Mouse (Mus musculus) neural tube, embryonic 12.5 days (tissue): ENCODE data around the gene Rhot1. TPM values are rescaled to one million over a fixed set of nuclear protein-coding genes. Genes with fewer than 3 reads are reported as not detected.

Experiments
- ATAC-seq: fragments of 200-750 bp; cut with Nextera tagmentation; 2 replicates; pipeline ENCODE4 v1.8.0; 2017; ENCODE audit warnings: low read depth, mild to moderate bottlenecking, moderate TSS enrichment, moderate library complexity; ENCODE audit not compliant: low FRiP score
- H3K27ac ChIP-seq: fragments of 300-500 bp; sonication (generic); 2 replicates; pipeline ENCODE4 v1.5.1; 2016
- H3K27me3 ChIP-seq: fragments of 300-500 bp; sonication (generic); replicated peaks from 2 replicates; pipeline ENCODE4 v1.6.1; 2016; ENCODE audit warnings: mild to moderate bottlenecking
- H3K36me3 ChIP-seq: fragments of 300-500 bp; sonication (generic); 2 replicates; pipeline ENCODE4 v1.6.1; 2016; ENCODE audit warnings: mild to moderate bottlenecking
- H3K4me1 ChIP-seq: fragments of 300-500 bp; sonication (generic); 2 replicates; pipeline ENCODE4 v1.6.1; 2016
- H3K4me2 ChIP-seq: fragments of 300-500 bp; sonication (generic); replicated peaks from 2 replicates; pipeline ENCODE4 v1.6.1; 2016; ENCODE audit warnings: mild to moderate bottlenecking
- H3K4me3 ChIP-seq: fragments of 300-500 bp; sonication (generic); 2 replicates; pipeline ENCODE4 v1.5.1; 2016
- H3K9ac ChIP-seq: fragments of 300-500 bp; sonication (generic); 2 replicates; pipeline ENCODE4 v1.6.1; 2016; ENCODE audit warnings: mild to moderate bottlenecking
- H3K9me3 ChIP-seq: fragments of 300-500 bp; sonication (generic); 2 replicates; pipeline ENCODE4 v1.6.1; 2016; ENCODE audit warnings: mild to moderate bottlenecking
- WGBS: fragments of 180-500 bp; shearing (Covaris S2); methylation state at CpG from one replicate; pipeline ENCODE4 v1.1.7; 2016; 5-methylcytosine and 5-hydroxymethylcytosine counted together
- polyA plus RNA-seq: library from polyadenylated mRNA; unstranded; fragments of >200 nt; fragmentation: Nextera tagmentation; extraction: Ambion mirVana; gene quantifications from 2 replicates; pipeline ENCODE4 v1.2.1, GENCODE M21; 2016

The Rhot1 gene
- polyA plus RNA-seq, 1 experiment from 2014 or later, result 70.9 TPM

DNA sequence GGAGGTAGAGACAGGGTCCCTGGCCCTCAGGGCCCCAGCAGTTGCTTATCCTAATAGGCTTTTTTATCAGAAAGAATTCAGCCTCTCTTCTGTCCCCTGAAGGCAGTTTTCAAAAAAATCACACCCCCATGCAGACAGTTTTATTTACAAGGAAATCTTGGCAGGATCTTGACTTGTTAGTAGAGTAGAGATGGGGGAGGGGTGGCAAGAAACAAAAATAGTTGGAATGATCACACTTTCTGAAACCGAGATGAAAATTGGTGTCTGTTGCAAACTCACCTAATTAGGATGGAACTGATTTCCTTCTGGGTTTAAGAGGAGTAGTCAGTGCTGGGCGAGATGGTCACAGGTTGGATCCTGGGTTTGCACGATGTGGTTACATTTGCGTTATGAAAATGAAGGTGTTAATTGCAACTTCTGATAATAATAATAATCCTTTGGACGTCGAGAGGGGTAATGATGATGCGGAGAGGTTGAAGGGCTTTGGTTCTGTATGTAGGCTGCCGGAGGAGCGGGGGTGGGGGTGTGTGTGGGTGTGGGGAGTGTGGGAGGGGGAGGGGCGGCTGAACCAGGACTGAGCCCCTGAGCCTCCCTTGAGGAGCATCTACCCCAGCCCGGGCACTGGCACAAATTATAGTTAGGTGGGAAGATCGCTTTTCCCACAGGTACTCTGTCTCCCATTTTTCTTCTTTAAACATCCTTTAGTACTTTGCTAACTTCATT, 90.9 kb downstream of the Rhot1 start:
- ATAC-seq, result no peak
- Histone ChIP-seq H3K27me3 (peaks cover 7% of the 10 kb centered on the region), H3K4me1 (peaks cover 30% of the 10 kb centered on the region), H3K27ac (no peak overlapping the region), H3K9ac (peak overlapping the region; percentile 88), H3K36me3 (peaks cover 8% of the 10 kb centered on the region), H3K4me3 (peak overlapping the region; percentile 86), H3K9me3 (0 out of 2 replicates have a peak, but pooled peaks cover 3% of the 10 kb centered on the region), H3K4me2 (peak overlapping the region; percentile 95)
- 8% methylated on average over 12 of the region's 12 CpGs for WGBS

DNA sequence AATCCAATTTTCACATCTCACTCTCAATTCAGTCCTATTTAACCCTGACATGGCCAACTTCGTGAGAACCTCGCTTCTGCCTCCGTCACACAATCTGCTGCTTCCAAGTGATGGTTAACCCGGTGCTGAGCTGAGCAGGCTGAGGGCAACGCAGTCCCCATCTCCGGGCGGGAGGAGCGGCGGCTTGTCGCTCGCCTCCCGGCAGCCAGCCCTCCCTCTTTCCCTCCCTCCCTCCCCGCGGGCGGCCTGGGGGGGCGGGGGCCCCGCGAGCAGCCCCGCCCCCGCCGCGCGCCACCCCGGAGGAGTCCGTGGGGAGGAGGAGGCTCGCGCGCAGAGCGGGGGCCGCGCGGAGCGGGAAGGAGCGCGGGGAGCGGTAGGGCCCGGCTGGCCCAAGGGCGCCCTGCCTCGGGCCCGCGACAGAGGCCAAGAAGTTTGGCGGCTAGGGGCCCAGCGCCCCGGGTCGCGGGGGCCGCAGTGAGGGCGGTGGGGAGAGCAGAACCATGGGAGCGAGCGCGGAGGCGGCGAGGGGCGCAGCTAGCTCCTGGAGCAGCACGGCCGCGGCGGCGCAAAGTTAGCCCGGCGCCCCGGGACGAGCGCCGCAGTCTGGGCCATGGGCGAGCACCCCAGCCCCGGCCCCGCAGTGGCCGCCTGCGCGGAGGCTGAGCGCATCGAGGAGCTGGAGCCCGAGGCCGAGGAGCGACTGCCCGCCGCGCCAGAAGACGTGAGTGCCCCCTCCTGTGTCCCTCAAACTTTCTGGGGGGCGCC, 91.9 kb downstream of the Rhot1 start, which contains the start of gene Rhbdl3:
Gene Rhbdl3, plus strand, starts transcription at position 362 of the 765 bp plus-strand sequence.
- peak within 1 kb of the TSS; percentile 86 for H3K4me3 ChIP-seq
- peaks cover 33% of the 10 kb centered on the region for H3K4me1 ChIP-seq
- H3K9ac ChIP-seq, result peak within 1 kb of the TSS; percentile 88
- WGBS, result under 1% methylated on average over 81 of the region's 81 CpGs
- H3K36me3 ChIP-seq, result peaks cover 18% of the 10 kb centered on the region
- 0 out of 2 replicates have a peak, but pooled peaks cover 3% of the 10 kb centered on the region for H3K9me3 ChIP-seq
- ATAC-seq, result peak; percentile 51
- H3K4me2 ChIP-seq, result peak within 1 kb of the TSS; percentile 95
- H3K27ac ChIP-seq, result peak within 1 kb of the TSS; percentile 76
- H3K27me3 ChIP-seq, result peaks cover 4% of the 10 kb centered on the region

DNA sequence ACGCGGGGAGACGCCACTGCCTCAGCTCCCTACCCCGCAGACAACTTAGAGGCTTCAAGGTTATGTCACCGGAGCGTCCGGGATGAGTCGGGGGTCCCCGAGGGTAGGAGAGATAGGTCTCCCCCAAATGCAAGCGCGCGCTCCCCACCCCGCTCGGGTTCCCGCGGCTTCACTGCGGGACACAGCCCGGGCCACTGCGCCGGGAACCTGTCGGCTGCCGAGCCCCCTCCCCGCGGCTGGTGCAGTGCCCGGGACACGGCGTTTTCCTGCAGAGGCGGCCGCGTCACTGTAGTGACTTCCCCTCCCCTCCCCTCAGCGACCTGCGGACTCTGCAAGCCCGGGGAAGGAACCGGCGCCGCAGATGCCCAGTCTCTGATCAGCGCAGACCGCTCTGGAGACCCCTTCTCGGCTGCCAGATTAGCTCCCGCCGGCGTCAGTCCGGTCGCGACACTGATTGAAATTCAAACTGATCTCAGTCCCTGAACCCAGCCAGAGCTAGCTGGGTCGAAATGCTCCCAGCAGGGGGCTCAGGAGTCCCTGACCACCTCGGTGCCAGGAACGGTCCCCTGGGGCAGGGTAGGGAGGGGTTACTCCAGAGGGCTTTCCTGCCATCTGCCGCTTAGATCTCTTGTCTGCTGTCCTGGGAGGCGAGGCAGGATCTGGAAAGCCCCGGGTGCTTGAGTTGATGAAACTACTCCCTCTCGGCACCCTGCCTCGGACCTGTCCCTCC, 92.7 kb downstream of the Rhot1 start:
- Histone ChIP-seq H3K27ac (peak overlapping the region; percentile 76), H3K4me3 (peak overlapping the region; percentile 86), H3K4me2 (peak overlapping the region; percentile 95), H3K9ac (peak overlapping the region; percentile 88), H3K4me1 (peaks cover 33% of the 10 kb centered on the region), H3K36me3 (peaks cover 20% of the 10 kb centered on the region), H3K9me3 (0 out of 2 replicates have a peak, but pooled peaks cover 3% of the 10 kb centered on the region), H3K27me3 (no peaks in the 10 kb centered on the region)
- under 1% methylated on average over 53 of the region's 53 CpGs for WGBS
- peak; percentile 49 for ATAC-seq

DNA sequence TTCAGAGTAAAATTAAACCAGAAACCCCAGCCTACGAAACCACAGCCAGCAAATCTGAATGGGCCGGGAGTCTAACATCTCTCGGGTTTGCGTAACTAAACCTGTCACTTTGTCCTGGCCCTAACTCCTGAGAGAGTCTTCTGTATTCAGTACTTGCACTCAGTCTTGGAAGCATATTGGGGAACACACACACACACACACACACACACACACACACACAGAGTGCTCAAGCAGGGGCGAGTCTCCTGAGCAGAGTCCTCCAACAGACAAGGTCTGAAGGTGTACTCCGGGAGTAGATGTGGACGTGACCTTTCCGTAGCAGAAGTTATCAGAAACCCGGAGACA, 93.2 kb downstream of the Rhot1 start:
- Histone ChIP-seq H3K4me1 (peaks cover 39% of the 10 kb centered on the region), H3K9ac (peak overlapping the region; percentile 88), H3K4me3 (peak overlapping the region; percentile 86), H3K27ac (peak overlapping the region; percentile 76), H3K27me3 (no peaks in the 10 kb centered on the region), H3K9me3 (0 out of 2 replicates have a peak, but pooled peaks cover 3% of the 10 kb centered on the region), H3K4me2 (peak overlapping the region; percentile 95), H3K36me3 (peaks cover 20% of the 10 kb centered on the region)
- under 1% methylated on average over 9 of the region's 9 CpGs for WGBS
- 0 out of 2 replicates have a peak, but pooled peaks have one; percentile 2 for ATAC-seq

DNA sequence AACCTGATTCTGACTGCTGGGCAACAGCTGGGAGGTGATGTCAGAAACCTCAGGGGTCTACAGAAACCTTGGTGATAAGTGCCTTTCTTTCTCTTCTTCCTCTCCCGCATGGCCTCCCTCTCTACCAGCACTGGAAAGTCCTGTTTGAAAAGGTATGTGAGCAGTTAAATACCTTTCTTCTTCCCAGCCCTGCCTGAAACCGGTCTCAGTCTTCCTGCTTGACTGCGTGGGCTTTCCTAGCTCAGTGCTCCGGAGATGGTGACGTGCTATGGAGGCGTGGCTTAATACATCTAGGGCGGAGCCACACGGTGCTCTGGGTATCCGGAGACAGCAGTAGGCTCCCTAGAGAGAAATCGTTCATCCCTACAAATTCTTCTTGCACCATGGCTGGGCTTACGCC, 93.7 kb downstream of the Rhot1 start:
- Histone ChIP-seq H3K27me3 (no peaks in the 10 kb centered on the region), H3K4me2 (peak overlapping the region; percentile 95), H3K27ac (0 out of 2 replicates have a peak overlapping the region, but pooled peaks have one; percentile 76), H3K9me3 (0 out of 2 replicates have a peak, but pooled peaks cover 3% of the 10 kb centered on the region), H3K4me3 (peak overlapping the region; percentile 86), H3K36me3 (peaks cover 20% of the 10 kb centered on the region), H3K9ac (peak overlapping the region; percentile 88), H3K4me1 (peaks cover 40% of the 10 kb centered on the region)
- peak; percentile 62 for ATAC-seq
- WGBS, result 2% methylated on average over 11 of the region's 11 CpGs

DNA sequence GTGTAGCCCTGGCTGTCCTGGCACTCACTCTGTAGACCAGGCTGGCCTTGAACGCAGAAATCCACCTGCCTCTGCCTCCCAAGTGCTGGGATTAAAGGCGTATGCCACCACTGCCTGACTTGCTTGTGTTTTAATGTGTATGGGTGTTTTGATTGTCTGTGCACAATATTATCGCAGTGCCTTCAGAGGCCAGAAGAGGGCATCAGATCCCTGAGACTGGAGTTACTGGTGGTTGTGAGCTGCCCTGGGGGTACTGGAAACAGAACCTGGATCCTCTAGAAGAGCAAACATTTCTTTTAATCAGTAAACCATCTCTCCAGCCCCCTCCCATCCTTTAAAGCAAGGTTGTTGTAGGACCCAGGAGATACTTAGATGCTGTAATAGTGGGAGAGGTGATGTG, 94.9 kb downstream of the Rhot1 start:
- Histone ChIP-seq H3K4me2 (no peak overlapping the region), H3K9me3 (0 out of 2 replicates have a peak, but pooled peaks cover 3% of the 10 kb centered on the region), H3K36me3 (peaks cover 20% of the 10 kb centered on the region), H3K9ac (no peak overlapping the region), H3K4me3 (no peak overlapping the region), H3K27me3 (no peaks in the 10 kb centered on the region), H3K27ac (no peak overlapping the region), H3K4me1 (peaks cover 40% of the 10 kb centered on the region)
- ATAC-seq, result no peak
- WGBS, result 91% methylated on average over 3 of the region's 3 CpGs

DNA sequence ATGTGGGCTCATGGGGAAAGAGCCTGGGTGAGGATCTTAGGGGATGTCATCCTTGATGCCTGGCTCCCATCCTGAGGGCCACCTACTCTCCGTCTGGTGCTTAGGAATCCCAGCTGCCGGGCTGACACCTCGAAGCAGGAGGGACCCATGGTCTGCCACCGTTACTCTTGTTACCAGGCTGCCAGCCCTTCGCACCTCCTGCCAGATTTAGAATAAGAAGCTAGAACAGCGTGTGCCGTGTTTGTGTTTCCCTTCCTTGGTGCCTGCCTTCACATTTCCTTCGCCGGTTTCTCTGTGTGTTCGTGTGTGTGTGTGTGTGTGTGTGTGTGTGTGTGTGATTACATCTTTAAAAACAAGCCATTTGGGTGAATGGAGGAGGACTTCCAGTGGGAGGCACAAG, 96.0 kb downstream of the Rhot1 start:
- Histone ChIP-seq H3K36me3 (peaks cover 20% of the 10 kb centered on the region), H3K27me3 (no peaks in the 10 kb centered on the region), H3K4me3 (no peak overlapping the region), H3K4me2 (no peak overlapping the region), H3K9ac (no peak overlapping the region), H3K9me3 (0 out of 2 replicates have a peak, but pooled peaks cover 3% of the 10 kb centered on the region), H3K27ac (no peak overlapping the region), H3K4me1 (peaks cover 36% of the 10 kb centered on the region)
- WGBS, result 89% methylated on average over 10 of the region's 10 CpGs
- no peak for ATAC-seq

DNA sequence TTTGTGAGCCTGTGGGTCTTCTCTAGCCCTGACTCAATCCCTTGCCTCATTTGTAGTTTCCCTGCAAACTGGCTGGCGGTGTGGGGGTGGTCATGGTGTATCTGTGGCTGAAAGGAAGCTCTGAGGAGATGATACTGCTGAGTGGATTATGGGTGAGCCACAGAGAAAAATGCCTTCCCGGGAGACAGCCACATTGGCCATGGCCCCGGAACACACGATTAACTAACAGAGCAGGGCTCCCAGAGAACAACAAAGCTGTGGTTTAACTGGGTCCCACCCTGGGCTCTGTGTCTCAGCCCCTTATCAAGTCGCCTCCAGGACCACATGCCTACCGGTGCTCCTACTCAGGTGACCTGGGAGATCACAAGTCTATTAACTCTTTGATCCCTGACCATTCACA, 99.7 kb downstream of the Rhot1 start:
- no peak overlapping the region for H3K4me3 ChIP-seq
- peaks cover 20% of the 10 kb centered on the region for H3K36me3 ChIP-seq
- H3K4me2 ChIP-seq, result no peak overlapping the region
- ATAC-seq, result no peak
- peaks cover 53% of the 10 kb centered on the region for H3K4me1 ChIP-seq
- H3K27ac ChIP-seq, result no peak overlapping the region
- H3K9me3 ChIP-seq, result 0 out of 2 replicates have a peak, but pooled peaks cover 3% of the 10 kb centered on the region
- H3K9ac ChIP-seq, result no peak overlapping the region
- WGBS, result 62% methylated on average over 6 of the region's 6 CpGs
- H3K27me3 ChIP-seq, result no peaks in the 10 kb centered on the region

DNA sequence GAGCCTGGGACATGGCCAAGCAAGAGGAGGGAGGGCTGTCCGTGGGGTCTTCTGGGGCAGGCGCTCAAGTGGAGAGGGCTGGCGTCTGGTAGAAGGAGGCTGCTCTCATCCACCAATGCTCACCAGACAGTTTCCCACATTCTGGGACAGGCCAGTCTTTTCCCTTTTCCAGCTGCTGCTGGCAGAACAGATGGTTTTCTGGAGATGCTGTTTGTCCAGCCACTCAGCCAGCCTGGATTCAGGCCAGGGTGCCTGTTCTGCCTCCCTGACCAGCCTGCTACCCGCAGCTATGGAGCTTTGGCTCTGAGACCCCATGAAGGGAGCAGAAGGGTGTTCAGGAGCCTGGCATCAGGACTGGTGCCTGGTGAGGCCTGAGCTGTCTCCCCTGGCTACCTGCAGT, 102.5 kb downstream of the Rhot1 start:
- Histone ChIP-seq H3K36me3 (no peaks in the 10 kb centered on the region), H3K27me3 (no peaks in the 10 kb centered on the region), H3K4me2 (no peak overlapping the region), H3K4me1 (peaks cover 76% of the 10 kb centered on the region), H3K4me3 (no peak overlapping the region), H3K27ac (peak overlapping the region; percentile 82), H3K9ac (no peak overlapping the region), H3K9me3 (no peaks in the 10 kb centered on the region)
- no peak for ATAC-seq
- WGBS, result 31% methylated on average over 4 of the region's 4 CpGs

DNA sequence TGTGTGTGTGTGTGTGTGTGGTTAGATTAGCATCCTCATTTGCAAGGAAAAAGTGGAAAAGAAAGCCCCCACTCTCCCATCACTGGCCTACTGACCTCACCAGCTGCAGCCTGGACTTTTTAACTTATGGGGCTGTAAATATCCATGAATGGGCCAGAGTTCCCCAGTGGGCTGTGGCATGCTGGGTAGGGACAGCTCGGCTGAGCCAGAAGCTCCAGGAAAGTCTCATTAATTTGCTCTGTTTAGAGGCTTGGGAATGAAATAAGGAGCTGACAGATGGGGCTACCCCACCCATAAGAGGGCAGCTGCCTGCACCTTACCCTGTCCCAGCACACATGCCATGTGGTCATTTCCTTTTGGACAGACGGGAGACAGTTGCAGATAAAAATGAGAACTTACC, 103.2 kb downstream of the Rhot1 start:
- H3K4me2 ChIP-seq, result no peak overlapping the region
- peak; percentile 66 for ATAC-seq
- H3K4me1 ChIP-seq, result peaks cover 76% of the 10 kb centered on the region
- H3K27me3 ChIP-seq, result no peaks in the 10 kb centered on the region
- no peak overlapping the region for H3K4me3 ChIP-seq
- no peaks in the 10 kb centered on the region for H3K36me3 ChIP-seq
- no peak overlapping the region for H3K9ac ChIP-seq
- no peaks in the 10 kb centered on the region for H3K9me3 ChIP-seq
- peak overlapping the region; percentile 89 for H3K27ac ChIP-seq
- 8% methylated on average over 2 of the region's 2 CpGs for WGBS

DNA sequence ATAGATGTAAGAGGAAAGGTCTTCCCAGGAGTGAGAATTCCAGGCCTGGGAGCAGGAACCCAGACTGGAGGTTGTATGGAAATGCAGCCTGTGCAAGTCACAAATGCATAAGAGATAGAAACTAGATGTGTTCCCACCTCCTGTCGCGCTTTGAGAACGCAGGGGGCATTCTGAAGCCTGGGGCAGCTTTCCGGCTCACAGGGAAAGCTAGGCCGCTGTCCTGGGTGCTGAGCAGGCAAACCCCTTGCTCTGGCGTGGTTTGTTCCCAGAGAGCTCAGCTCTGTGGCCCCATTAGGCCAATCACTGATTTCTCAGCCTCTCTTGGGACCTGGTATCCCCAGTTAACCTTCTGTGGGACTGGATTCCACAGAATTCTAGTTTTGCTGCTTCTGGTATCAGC, 103.7 kb downstream of the Rhot1 start:
- Histone ChIP-seq H3K9ac (no peak overlapping the region), H3K4me2 (no peak overlapping the region), H3K27ac (peak overlapping the region; percentile 89), H3K4me1 (peaks cover 74% of the 10 kb centered on the region), H3K4me3 (no peak overlapping the region), H3K9me3 (no peaks in the 10 kb centered on the region), H3K27me3 (no peaks in the 10 kb centered on the region), H3K36me3 (no peaks in the 10 kb centered on the region)
- 6% methylated on average over 6 of the region's 6 CpGs for WGBS
- ATAC-seq, result no peak

DNA sequence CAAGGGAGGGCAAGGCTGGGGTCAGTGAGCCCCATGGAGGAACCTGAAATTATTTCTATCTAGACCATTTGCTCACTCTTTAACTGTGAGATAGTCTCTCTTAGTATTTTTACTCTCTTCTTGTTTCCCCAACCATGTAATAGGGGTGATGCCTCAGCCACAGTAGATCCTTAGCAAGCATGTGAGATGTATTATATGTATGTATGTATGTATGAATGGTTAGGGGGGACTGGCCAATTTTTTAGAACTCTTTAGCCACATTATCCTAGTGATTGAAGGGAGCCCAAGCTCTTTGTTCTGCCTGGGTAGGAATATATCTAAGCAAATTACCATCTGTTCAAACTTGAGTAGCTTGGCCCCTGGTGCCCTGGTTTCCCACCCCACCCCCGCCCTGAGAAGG, 104.6 kb downstream of the Rhot1 start:
- Histone ChIP-seq H3K9ac (no peak overlapping the region), H3K4me1 (peaks cover 77% of the 10 kb centered on the region), H3K27ac (peak overlapping the region; percentile 89), H3K4me2 (no peak overlapping the region; the same call in 1 of the 2 replicates), H3K9me3 (no peaks in the 10 kb centered on the region), H3K4me3 (no peak overlapping the region), H3K36me3 (no peaks in the 10 kb centered on the region), H3K27me3 (no peaks in the 10 kb centered on the region)
- 43% methylated on average over 1 of the region's 1 CpGs for WGBS
- ATAC-seq, result no peak
